Mouse (Mus musculus): ENCODE data around the gene Gnptab. TPM values are rescaled to one million over a fixed set of nuclear protein-coding genes. Genes with fewer than 3 reads are reported as not detected.

The Gnptab gene
- total RNA-seq, 1 experiment: 25.1 TPM

GRCm38 (mm10) chr10:88399271-88399670, 20.3 kb downstream of the Gnptab start:
- no peak for DNase-seq (ENCODE audit: low read depth, low spot score)
- H3K9ac ChIP-seq (ENCODE audit: insufficient read depth, low read depth, low read length, poor library complexity, severe bottlenecking): no peak overlapping the region
- TF ChIP-seq CHD2 (IDR thresholded peaks at IDR 0.05; ENCODE audit: low read depth, low read length) (no peak), ZNF384 (IDR thresholded peaks at IDR 0.05; ENCODE audit: low read depth, low read length) (no peak), MAFK (IDR thresholded peaks at IDR 0.05; ENCODE audit: insufficient read depth, low read depth, low read length) (no peak), ZC3H11A (IDR thresholded peaks at IDR 0.05; ENCODE audit: borderline replicate concordance, low read depth, low read length) (no peak), HCFC1 (IDR thresholded peaks at IDR 0.05; ENCODE audit: borderline replicate concordance, insufficient read depth, low read length) (no peak)
- H3K36me3 ChIP-seq (ENCODE audit: control insufficient read depth, insufficient read depth, low read length, poor library complexity, severe bottlenecking): no peaks in the 10 kb centered on the region
- H3K4me1 ChIP-seq (ENCODE audit: control insufficient read depth in 2 of 2, insufficient read depth in 2 of 2, low read length in 2 of 2, poor library complexity in 1 of 2): no peaks in the 10 kb centered on the region
- H3K4me3 ChIP-seq (ENCODE audit: insufficient read depth in 1 of 2, low read depth in 1 of 2, low read length in 2 of 2, poor library complexity in 1 of 2, severe bottlenecking in 1 of 2): no peak overlapping the region
- in situ Hi-C loops (cut with MboI; ENCODE audit: low sequenced_read_pairs in 2 of 2, unreplicated experiment in 2 of 2): no loop called here
- H3K9me3 ChIP-seq (ENCODE audit: control insufficient read depth, insufficient read depth, low read depth, low read length): no peaks in the 10 kb centered on the region
- no peak overlapping the region for H3K27ac ChIP-seq (ENCODE audit: insufficient read depth, low read depth, low read length, poor library complexity, severe bottlenecking)

GRCm38 (mm10) chr10:88403021-88403420, 24.1 kb downstream of the Gnptab start:
- H3K4me3 ChIP-seq (ENCODE audit: insufficient read depth in 1 of 2, low read depth in 1 of 2, low read length in 2 of 2, poor library complexity in 1 of 2, severe bottlenecking in 1 of 2): no peak overlapping the region
- no peak overlapping the region for H3K9ac ChIP-seq (ENCODE audit: insufficient read depth, low read depth, low read length, poor library complexity, severe bottlenecking)
- DNase-seq (ENCODE audit: low read depth, low spot score): no peak
- H3K27ac ChIP-seq (ENCODE audit: insufficient read depth, low read depth, low read length, poor library complexity, severe bottlenecking): no peak overlapping the region
- H3K4me1 ChIP-seq (ENCODE audit: control insufficient read depth in 2 of 2, insufficient read depth in 2 of 2, low read length in 2 of 2, poor library complexity in 1 of 2): no peaks in the 10 kb centered on the region
- in situ Hi-C loops (cut with MboI; ENCODE audit: low sequenced_read_pairs in 2 of 2, unreplicated experiment in 2 of 2): no loop called here
- no peak for TF ChIP-seq ZC3H11A (IDR thresholded peaks at IDR 0.05; ENCODE audit: borderline replicate concordance, low read depth, low read length)
- TF ChIP-seq MAFK (IDR thresholded peaks at IDR 0.05; ENCODE audit: insufficient read depth, low read depth, low read length): no peak
- TF ChIP-seq HCFC1 (IDR thresholded peaks at IDR 0.05; ENCODE audit: borderline replicate concordance, insufficient read depth, low read length): no peak
- no peak for TF ChIP-seq CHD2 (IDR thresholded peaks at IDR 0.05; ENCODE audit: low read depth, low read length)
- TF ChIP-seq ZNF384 (IDR thresholded peaks at IDR 0.05; ENCODE audit: low read depth, low read length): no peak
- no peaks in the 10 kb centered on the region for H3K9me3 ChIP-seq (ENCODE audit: control insufficient read depth, insufficient read depth, low read depth, low read length)
- H3K36me3 ChIP-seq (ENCODE audit: control insufficient read depth, insufficient read depth, low read length, poor library complexity, severe bottlenecking): no peaks in the 10 kb centered on the region

- Histone ChIP-seq H3K27ac (ENCODE audit: insufficient read depth, low read depth, low read length, poor library complexity, severe bottlenecking) (no peak overlapping the region), H3K4me3 (ENCODE audit: insufficient read depth in 1 of 2, low read depth in 1 of 2, low read length in 2 of 2, poor library complexity in 1 of 2, severe bottlenecking in 1 of 2) (no peak overlapping the region), H3K36me3 (ENCODE audit: control insufficient read depth, insufficient read depth, low read length, poor library complexity, severe bottlenecking) (no peaks in the 10 kb centered on the region), H3K4me1 (ENCODE audit: control insufficient read depth in 2 of 2, insufficient read depth in 2 of 2, low read length in 2 of 2, poor library complexity in 1 of 2) (no peaks in the 10 kb centered on the region), H3K9me3 (ENCODE audit: control insufficient read depth, insufficient read depth, low read depth, low read length) (no peaks in the 10 kb centered on the region), H3K9ac (ENCODE audit: insufficient read depth, low read depth, low read length, poor library complexity, severe bottlenecking) (no peak overlapping the region)
- TF ChIP-seq CHD2 (IDR thresholded peaks at IDR 0.05; ENCODE audit: low read depth, low read length) (no peak), HCFC1 (IDR thresholded peaks at IDR 0.05; ENCODE audit: borderline replicate concordance, insufficient read depth, low read length) (no peak), MAFK (IDR thresholded peaks at IDR 0.05; ENCODE audit: insufficient read depth, low read depth, low read length) (no peak), ZNF384 (IDR thresholded peaks at IDR 0.05; ENCODE audit: low read depth, low read length) (no peak), ZC3H11A (IDR thresholded peaks at IDR 0.05; ENCODE audit: borderline replicate concordance, low read depth, low read length) (no peak)
- in situ Hi-C loops (cut with MboI; ENCODE audit: low sequenced_read_pairs in 2 of 2, unreplicated experiment in 2 of 2): no loop called here
- DNase-seq (ENCODE audit: low read depth, low spot score): no peak
Observed at GRCm38 (mm10) chr10:88404220-88404619, 25.3 kb downstream of the Gnptab start.

- Histone ChIP-seq H3K9ac (ENCODE audit: insufficient read depth, low read depth, low read length, poor library complexity, severe bottlenecking) (no peak overlapping the region), H3K4me1 (ENCODE audit: control insufficient read depth in 2 of 2, insufficient read depth in 2 of 2, low read length in 2 of 2, poor library complexity in 1 of 2) (no peaks in the 10 kb centered on the region), H3K36me3 (ENCODE audit: control insufficient read depth, insufficient read depth, low read length, poor library complexity, severe bottlenecking) (no peaks in the 10 kb centered on the region), H3K4me3 (ENCODE audit: insufficient read depth in 1 of 2, low read depth in 1 of 2, low read length in 2 of 2, poor library complexity in 1 of 2, severe bottlenecking in 1 of 2) (no peak overlapping the region), H3K9me3 (ENCODE audit: control insufficient read depth, insufficient read depth, low read depth, low read length) (no peaks in the 10 kb centered on the region), H3K27ac (ENCODE audit: insufficient read depth, low read depth, low read length, poor library complexity, severe bottlenecking) (no peak overlapping the region)
- in situ Hi-C loops (cut with MboI; ENCODE audit: low sequenced_read_pairs in 2 of 2, unreplicated experiment in 2 of 2): no loop called here
- TF ChIP-seq HCFC1 (IDR thresholded peaks at IDR 0.05; ENCODE audit: borderline replicate concordance, insufficient read depth, low read length) (no peak), ZC3H11A (IDR thresholded peaks at IDR 0.05; ENCODE audit: borderline replicate concordance, low read depth, low read length) (no peak), ZNF384 (IDR thresholded peaks at IDR 0.05; ENCODE audit: low read depth, low read length) (no peak), MAFK (IDR thresholded peaks at IDR 0.05; ENCODE audit: insufficient read depth, low read depth, low read length) (no peak), CHD2 (IDR thresholded peaks at IDR 0.05; ENCODE audit: low read depth, low read length) (no peak)
- DNase-seq (ENCODE audit: low read depth, low spot score): no peak
Observed at GRCm38 (mm10) chr10:88405812-88406211, 26.9 kb downstream of the Gnptab start.

Data from ES-E14 (cell line).